Mouse (Mus musculus) kidney, adult 8-10 months (tissue): ENCODE measurements around the gene Fam102b.

Source experiments
- DNase-seq, 2 experiments: peaks; one replicate each; pipeline ENCODE4 v3.0.0; 2022

Gene Fam102b

DNA sequence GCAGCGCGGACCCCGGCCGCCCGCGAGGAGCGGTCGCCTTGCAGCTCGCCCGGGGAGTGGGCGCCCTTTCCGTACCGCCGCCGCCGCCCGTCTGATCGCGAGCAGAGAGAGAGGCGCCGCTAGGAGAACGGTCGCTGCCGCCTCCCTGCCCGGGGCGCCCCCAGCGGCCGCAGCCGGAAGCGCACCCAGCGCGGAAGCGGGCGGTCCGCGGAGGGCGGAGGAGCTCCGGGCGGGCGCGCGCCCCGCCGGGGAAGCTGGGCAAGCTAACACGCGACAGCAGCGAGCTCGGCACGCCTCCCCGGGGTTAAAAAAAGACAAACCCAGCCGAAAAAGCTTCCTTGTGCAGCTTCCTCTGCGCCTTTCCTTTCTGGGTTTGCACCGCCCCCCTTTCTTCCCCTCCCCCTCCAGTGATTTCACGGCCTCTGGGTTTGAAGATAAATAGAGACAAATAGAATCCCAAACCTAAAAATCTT, at the start of gene Fam102b:
TSS of gene Fam102b (minus strand) at position 93 of the 473 bp plus-strand sequence.
- DNase-seq = peak; percentile 76 to 82

DNA sequence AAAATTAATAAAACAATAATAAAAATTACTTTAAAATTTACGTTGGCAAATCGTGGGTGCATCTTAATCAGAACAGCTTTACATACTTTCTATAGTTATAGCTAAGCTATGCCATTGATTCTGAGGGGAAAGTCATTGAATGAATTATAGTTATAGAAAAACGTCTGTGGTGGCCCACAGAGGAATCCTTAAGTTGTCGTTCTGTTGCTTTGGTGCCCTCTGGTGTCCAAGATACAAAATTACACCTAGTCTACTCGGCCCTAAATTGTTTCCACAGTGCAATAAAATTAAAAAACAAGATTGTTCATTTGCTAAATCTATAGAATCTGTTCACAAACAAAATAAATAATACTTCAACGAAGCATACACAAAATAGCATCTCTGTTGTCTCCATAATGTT, 35.6 kb upstream of the Fam102b start:
- DNase-seq = peak in 1 of 2 experiments; percentile 18

DNA sequence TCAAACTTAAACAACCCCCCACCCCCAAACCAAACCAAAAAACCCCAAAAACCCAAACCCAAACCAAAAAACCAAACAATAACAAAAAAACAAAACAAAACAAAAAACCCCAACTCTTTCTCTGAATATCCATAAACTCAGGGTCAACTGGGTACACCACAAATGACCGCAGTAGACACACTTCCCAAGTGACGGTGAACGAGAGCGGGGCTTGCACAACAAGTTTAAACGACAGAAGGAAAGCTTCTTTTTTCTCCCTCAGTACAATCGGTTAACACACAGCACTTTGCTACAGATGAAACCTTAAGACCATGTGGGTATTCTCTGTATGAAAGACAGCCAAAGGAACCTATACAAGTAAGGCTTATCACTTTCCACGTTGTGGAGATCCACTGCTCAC, 35.0 kb upstream of the Fam102b start:
- no peak for DNase-seq

DNA sequence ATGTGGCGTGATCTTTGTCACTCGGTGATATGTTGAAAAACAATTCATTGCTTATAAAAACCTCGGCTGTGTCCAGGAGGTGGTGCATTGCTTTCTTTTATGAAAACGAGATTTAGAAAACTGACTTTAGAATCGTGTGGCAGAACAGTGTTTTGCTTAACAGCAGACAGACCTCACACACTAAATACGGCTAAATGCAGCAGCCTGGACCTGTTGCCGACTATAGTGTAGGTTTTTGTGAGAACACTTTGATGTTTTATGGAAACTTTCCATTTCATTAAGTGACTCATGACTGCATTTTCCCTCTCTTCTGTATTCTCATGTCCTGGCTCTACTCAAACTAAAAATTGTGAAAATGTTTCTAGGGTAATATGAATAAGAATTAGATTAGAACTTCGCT, 32.5 kb upstream of the Fam102b start:
- no peak for DNase-seq

DNA sequence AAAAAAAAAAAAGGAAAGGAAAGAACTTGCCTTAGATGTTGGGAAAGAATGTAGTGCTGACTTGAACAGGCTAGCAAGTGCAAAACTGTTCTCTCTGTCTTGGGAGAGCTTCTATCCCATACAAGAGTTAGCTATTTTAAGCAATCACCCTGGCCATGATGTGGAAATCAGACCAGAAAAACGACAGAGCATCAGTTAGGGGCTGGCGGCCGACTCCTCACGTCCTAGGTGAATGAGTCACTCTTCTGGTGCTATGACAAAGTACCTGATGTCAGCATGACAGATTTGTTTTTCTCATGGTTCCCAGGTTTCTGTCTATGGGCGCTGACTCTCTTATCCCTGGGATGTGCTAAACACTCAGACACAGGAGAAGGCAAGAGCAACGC, 24.5 kb upstream of the Fam102b start:
- no peak for DNase-seq

DNA sequence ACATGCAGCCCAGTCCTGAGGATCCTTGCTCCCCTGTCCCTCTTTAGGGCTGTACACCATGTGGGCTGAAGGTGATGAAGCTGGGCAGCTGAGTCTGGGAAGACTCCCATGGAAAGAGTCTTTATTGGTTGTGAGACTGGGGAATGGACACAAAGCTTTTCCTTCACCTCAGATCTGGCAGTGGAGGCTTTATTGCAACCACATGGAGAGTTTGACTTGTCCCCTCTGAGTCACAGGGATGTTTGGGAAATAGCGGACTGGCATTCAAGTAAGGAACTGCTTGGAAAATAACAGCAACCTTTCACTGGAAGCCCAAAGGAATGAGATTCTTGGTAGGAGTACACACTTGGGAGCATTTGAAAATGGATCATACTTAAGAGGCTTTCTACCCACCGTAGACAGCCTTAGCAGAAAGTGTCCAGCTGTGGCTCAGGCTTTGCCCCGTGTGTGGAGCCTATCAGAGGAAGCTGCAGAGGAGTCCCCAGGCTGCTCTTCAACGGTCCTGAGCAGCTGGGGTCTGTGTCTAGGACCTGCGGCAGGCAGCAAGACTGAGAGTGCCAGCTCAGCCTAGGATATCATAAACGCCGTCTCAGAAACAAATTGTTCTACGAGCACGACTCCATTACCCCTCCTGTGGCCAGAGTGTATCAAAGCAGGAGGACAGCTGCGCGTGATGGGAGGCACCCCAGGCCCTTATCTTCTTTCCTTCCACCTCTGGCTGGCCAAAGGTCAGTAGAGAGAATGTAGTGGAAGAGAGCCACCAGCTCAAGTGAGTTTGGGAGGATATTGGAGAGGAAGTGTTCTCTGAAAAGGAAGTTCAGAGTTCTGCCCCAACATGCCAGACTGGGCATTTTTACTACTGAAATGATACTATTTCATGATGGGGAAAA, 23.9 kb upstream of the Fam102b start:
- no peak for DNase-seq

DNA sequence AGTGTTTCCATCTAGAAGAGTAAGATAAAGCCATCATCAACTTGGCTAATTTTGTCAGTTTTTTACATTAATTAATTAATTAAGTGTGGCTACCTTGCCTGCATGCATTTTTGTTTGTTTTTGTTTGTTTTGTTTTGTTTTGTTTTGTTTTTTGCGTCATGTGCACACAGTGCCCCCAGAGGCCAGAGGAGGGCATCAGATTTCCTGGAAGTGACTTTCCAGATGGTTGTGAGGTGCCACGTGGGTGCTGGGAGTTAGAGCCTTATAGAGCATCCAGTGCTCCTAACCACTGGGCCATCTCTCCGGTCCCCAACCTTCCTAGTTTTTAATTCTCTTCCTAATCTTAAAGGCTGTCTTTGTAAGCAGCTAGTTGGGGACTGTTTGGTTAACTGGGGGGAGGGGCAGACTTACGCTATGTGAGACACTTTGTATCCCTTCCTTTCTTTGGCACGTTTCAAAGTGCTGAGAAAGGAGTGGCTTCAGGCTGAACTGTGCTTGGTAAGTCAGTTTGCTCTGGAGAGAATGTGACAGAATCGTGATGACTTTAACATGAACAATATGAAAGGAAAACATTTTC, 20.4 kb upstream of the Fam102b start:
- DNase-seq = no peak

DNA sequence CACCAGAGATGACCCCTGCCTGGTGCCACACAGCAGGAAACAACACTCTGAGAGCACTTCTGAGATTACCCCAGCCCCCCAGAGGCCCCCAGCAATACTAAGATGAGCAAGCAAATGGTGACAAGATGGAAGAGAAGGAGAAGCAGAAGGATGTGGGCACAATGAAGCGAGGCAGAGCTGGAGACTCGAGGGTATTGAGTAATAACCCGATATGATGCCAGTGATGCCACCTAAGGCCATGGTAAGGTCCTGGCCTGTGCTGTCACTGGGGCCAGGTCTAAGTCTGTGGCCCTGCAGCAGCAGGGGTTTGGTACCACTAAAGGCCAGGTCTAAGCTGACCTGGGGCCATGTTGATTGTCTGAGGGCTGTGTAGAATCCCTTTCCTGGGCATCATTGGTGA, 19.0 kb upstream of the Fam102b start:
- DNase-seq = no peak

DNA sequence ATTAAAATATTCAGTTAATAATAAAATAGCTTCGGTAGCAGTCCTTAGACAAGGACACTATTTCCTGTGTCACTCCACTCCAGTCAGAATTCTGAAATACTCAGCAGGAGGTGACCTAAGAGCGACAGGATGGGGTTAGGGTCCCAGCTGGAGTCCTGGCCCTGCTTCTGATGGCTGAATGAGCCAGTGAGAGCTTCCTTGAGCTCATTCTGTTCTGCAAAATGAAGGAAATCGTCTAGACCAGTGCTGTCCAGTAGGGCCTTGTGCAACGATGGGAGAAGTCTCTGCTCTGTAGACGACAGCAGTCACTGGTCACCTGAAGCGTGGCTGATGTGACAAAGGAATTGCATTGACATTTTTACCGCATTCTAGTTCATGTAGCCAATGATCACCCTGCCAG, 16.0 kb upstream of the Fam102b start:
- DNase-seq = no peak

DNA sequence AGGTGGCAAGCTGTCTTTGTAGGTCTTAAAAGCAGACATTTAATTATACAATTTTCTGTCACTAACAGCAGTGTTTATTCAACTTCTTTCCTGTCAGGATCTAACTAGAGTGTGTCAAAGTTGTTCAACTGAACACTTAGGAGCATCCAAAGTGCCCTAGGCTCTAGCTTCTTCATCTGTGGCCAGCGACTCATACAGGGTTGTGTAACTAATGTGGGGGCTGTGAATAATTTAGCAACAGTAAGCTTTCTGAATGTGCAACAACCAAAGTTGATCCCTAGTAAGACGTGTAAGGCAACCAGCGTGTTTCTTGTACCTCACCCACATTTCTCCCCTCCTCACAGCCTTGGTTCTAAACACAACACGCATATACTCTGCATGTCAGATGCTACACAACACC, 13.5 kb upstream of the Fam102b start:
- no peak for DNase-seq

DNA sequence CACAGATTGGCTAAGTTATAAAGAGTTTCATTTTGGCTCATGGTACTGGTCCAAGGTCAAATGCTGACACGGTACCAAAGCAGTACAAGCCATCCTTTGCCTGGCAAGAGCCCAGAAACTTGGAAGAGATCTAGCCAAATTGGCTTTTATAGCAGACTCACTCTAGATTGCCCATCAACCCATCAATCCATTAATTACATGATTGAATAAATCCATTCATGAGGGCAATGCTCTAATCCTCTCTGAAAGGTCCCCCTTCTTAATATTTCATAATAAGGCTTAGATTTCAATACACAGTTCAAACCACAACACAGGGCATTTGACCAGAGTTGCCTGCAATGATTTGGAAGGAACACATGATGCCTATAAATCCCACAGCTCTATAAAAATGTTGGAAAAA, 7.0 kb upstream of the Fam102b start:
- DNase-seq = peak in 1 of 2 experiments; percentile 37

DNA sequence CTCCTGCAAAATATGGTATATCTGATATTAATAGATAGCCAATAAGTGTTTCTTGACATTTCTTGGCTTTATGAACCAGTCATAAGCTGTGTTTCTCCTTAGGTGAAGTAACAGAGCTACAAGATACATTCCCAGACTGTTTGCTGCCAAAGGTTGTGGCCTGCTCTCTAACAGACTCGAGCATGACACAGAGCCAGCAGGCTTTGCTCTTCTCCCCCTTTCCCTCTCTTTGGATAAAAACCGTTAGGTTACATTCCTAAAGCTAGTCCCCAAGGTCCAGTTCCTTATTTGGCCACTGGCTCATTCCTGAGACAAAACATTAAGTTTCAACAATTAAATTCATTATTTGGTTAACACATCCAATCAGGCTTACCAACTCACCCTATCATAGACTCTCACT, 4.9 kb upstream of the Fam102b start:
- no peak for DNase-seq

DNA sequence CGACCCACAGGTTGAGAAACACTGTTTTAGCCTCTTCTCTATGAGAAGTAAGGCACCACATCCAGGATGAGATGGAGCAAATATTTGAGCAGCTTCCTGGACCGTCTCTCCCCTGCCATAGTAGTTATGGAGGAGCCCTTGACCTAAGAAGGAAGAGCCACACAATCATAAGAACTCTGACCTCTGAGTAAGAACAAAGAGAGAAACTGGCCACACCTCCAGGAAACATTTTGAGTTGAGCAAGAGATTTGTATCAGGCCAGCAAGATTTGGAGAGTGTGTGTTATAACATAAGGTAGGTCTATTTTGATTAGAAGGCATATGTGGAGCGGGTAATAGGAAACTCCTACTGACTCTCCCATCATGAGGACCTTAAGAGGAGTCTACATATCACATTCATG, 4.2 kb upstream of the Fam102b start:
- DNase-seq = no peak

DNA sequence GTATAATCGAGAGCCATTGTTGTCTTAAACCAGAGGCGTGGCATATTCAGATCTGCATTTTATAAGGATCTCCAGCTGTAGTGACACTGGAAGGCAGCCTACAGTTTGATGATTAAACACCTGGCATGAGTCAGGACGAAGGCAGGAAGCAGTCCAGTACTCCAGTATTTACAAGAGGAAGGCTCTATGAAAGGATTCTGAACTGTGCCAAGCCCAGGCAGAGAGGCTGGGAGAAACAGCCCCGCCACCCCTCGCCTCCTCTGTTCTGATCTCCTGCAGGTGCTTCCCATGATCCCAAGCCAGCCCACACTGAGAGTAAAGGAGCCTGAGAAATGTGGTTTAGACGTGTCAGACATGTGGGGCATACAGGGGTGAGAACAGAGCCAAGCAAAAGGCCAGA, 3.4 kb upstream of the Fam102b start:
- DNase-seq = peak; percentile 57 to 63

DNA sequence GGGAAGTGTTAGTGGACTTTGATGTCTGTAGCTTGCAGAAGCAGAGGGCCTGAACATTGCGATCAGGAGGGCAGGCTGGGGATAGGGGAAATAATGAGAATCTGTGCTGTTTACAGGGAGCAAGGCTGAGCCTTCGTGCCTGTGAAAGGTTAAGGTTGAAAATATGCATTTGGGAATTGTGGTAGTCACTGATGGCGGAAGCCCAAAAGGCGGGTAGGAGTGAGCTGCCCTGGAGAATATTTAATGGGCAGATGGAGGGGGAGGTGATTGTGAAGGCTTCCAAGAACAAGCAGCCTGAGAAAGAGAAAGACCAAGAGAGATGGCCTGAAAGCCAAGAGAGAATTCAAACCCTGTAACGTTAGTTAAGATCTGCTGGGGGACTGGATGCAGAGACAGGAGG, 2.3 kb upstream of the Fam102b start:
- no peak for DNase-seq

DNA sequence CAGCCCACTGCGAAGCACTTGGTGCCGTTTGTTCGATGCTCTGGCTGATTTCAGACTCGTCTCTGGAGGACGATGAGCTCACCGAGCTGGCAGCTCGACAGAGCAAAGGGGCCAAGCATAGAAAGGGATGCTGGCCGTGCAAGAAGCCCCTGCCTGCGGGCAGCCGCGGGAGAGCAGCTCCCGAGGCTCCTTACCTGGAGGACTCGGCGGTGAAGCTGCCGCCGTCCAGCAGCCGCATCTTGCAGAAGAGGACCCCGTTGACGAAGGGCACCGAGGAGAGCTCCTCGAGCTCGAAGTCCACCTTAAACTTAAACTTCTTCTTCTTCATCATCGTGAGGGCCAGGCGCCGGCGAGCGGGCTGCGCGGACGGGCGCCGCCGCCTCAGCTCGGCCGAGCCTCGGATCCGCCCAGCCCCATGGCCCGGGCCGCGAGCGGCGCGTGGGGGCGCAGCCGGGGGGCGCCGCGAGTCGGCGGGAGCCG, 376 bp downstream of the Fam102b start:
- peak in 1 of 2 experiments; percentile 17 for DNase-seq

DNA sequence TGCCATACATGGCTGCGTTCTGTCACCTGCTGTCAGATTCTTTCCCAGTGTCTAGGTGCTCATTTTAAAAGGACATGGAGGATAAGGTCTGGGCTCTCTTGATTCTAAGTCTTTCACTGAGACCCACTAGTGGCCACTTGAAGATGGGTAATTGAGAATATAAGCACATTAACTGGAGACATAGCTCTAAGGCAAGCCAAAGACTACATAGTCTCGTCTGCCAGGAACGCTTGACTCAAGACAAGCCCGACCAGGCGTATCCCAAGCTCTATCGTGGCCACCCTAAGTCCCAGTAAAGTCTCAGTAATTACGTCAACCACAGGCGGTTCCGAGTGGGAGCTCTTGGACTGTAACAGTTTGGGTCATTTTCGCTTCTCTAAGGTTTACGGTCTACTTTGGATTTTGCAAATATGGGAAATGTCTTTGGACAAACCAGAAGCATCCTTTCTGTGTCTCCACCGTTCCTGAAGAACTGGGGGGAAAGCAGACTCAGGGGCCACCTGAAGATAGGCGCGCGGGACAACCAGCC, 881 bp downstream of the Fam102b start:
- DNase-seq = no peak

DNA sequence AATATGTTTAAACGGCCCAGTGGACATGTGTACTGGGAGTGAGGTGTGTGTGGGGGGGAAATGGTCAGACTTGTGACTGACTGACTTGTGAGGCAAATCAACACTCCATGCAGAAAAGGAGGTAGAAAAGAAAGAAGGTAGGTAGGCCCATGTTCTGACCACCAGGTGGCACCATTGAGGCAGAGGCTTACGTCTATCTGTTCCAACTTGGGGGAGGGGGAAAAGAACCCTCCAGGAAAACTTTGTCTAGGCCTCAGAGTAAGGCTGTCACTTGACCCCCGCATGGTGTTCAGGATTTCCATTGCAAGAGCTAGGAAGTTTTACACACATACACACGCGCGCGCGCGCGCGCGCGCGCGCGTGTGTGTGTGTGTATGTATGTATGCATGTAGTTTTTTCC, 1.8 kb downstream of the Fam102b start:
- peak; percentile 56 to 79 for DNase-seq

DNA sequence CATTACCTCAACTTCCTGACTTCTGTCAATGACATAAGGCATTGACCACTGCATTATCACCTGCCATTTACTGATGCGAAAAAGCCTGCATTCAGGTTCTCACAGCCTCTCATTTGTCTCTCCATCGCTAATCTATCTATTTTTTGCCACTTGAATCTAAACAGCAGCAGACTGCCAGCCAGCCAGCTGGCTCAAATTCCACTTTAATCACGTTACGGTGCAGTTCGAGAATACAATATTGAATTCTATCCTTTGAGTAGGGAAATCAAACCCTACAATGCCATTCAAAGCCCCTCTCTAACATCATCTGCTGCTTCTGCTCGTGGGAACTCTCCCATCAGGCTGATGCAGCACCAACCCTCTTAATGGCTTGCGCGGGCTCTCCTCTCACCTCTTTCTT, 4.3 kb downstream of the Fam102b start:
- DNase-seq = no peak

DNA sequence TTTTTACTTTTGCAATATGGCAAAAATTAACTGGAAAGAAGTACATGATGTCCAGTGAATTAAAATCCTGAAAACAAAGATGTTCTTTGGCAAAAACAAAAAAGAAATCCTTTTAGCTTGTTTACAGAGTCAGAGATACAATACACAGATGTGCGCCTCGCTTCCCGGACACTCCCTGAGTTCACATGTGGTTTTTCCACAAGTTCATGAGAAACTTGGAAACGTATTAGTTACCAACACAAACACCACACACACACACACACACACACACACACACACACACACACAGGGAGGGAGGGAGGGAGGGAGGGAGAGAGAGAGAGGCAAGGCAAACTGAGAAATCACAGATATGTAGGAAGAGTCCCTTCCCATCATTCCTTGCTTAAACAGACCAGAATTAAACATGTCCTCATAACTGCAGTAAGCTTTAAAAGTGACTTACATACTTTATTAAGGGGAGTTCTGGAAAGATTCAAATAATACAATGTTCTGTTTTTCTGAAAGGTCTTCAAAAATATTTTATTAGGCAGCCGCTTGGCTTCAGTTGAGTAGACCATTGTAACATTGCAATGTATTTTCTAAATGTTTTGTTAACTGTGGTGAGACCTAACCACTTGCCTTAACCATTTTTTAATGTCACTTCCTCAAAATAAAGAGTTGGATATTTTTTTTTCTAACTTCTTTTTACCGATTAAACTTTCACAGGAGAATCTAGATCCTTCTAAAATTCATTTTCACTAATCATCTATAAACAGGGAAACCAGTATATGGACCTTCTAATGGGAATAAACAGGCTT, 5.5 kb downstream of the Fam102b start:
- no peak for DNase-seq

DNA sequence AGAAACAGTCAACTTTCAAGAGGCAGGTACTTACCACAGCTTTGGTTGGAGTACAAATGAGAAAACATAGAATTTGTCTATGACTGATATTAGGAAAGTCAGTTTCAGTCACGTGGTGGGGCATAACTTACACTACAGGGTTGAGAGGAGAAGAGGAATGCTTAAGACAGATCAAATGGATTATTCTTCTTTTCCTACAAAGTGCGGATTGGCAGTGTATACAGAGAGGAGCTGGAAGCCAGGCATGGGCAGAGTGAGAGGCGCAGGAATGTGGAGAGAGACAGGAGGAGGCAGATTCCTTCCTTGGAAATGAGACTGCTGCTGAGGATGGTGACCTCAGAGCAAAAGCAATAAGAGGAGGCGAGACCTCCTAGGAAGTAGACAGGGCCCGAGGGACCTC, 9.1 kb downstream of the Fam102b start:
- DNase-seq = no peak

DNA sequence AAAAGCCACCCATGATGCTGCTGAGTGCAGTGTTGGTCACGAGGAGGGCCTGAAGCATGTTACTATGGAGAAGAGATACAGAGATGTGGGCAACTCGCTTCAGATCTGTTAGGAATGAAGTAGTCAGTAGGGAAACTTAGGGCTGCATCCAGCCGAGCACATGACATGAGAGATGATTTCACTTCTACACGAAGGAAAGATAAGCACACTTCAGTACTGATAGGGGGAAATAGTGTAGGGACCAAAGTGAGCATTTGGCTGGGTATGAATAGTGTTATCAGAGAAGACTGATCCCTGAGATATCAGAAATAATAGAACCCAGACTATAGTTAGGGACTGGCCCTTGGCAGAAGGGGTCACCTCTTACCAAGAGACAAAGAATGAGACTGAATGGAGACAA, 14.8 kb downstream of the Fam102b start:
- no peak for DNase-seq
